Mouse (Mus musculus) kidney, postnatal 14 days (tissue): Measurements from ENCODE around the gene Vti1a.

Experiments
- DNase-seq: peaks from one replicate; pipeline ENCODE4 v3.0.0; 2022; ENCODE audit warnings: mixed read lengths

Vti1a gene

GRCm38 (mm10) chr19:55564104-55564938, 248.2 kb downstream of the Vti1a start:
- no peak for DNase-seq

GRCm38 (mm10) chr19:55565111-55565510, 249.0 kb downstream of the Vti1a start:
- no peak for DNase-seq

GRCm38 (mm10) chr19:55565523-55566369, 249.7 kb downstream of the Vti1a start:
- no peak for DNase-seq

DNA sequence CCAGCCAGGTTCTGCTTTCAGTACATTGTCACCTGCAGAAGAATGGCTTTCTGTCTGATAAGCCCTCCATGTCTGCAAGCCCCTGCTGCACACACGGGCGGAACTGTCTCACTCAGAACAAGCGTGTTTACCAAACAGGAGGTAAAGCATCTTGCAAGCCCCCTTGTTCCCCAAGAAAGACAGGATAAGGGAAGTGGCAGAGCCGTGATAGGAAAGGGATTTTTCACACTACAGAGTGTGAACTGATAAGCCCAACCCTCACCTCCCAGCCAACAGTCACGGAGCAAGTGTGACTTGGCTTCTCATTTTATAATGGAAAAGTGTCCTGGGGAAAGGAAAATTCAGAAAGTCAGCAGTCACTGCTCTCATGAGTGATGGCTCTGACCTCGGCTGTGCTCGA, 253.0 kb downstream of the Vti1a start:
- DNase-seq = no peak

DNA sequence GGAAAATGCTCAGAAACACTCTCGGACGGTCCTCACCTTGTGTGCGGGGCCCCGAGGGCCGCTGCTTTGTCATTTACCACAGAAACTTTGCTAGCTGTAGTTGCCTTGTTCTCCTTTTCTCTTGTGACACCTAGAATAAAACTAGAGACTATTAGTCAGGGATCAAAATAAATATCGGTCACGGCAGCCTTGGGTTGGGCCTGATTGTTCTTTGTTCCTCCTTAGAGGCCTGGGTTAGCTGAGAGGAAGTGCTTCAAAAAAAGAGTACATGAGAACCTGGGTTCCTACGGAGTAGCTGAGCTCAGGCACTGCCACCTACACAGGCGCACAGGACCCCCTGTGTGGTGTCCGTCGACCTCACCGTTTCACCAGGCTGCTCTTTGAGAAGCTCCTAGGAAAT, 253.8 kb downstream of the Vti1a start:
- DNase-seq = no peak

GRCm38 (mm10) chr19:55570520-55571296, 254.6 kb downstream of the Vti1a start:
- DNase-seq = no peak

DNA sequence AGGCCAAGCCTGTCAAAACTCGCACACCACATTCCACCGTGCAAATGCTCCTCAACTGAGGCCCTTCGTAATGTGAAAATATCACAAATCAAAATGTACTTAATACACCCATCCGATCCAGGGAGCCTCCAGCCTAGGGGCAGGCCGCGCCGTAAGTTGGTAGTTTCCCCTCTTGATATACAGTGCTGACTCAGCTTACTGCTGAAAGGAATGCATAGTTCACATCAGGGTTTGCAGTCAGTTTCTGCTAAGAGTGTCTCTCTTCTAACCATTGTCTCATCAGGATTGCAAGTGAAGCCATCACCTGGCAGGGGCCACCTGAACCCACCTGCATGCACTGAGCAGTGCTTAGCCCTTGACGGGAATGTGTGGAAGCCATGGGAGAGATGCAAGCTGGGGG, 255.4 kb downstream of the Vti1a start:
- no peak for DNase-seq

- no peak for DNase-seq
These were observed 261.4 kb downstream of the Vti1a start for GRCm38 (mm10) chr19:55577306-55578042.

DNA sequence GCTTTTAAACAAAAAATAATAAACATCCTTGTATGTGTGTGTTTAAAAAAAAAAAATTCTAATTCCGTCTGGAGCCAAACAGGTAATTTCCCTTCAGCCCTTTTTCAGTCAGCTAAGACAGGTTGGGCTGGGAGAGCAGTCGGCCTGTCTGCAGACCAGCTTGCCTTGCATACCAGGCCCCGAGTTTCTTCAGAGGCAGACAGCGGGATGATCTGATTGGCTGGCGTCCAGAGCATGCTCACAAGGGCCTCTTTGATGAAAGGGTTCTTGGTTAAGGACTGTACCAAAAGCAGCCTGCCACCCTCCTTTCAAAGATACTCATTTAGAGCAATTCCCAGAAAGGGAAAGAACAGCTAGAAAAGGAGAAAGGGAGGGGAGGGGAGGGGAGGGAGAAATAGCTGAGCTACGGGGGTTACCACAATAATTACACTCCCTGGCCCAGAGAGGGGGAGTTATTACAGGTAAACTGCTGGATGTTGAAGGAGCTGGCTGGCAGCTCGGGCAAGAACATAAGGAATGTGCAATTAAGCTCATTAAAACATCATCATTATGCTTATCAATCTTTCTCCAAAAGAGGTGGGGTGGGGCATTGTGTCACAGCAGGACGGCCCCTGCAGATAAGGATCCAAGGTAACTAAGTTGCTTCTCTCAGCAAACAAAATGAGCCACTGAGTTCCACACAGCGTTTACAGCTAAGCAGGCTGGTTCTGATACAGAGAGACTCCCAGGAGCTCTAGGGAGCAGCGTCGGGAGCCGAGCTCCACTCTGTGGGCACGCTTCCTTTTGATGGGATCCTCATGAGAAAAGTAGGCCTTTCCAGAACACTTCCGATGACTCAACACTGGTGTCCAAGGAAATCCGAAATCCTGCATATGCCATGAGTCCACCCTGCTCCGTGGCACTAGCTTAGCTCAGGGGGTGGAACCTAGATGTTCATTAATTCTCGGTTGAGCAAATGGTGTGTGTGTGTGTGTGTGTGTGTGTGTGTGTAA, 262.3 kb downstream of the Vti1a start:
- peak; percentile 59 for DNase-seq

DNA sequence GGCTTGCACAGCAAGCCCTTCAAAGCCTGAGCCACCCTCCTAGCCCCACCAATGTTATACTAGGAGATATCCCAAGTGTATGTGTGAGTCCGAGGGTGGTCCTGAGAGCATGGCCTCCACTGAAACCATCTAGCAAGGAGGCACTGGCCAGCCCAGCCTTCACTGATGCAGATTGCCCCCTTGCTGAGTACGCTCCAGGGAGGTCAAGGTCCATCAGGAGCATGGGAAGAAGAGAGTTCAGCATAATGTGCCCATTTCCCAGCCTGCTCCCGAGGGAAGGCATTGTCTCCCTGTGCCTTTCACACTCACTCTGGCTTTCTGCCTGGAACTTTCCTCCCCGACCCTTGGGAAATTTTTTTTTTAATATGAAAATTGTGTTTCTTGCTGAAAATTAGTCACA, 263.2 kb downstream of the Vti1a start:
- DNase-seq = no peak

DNA sequence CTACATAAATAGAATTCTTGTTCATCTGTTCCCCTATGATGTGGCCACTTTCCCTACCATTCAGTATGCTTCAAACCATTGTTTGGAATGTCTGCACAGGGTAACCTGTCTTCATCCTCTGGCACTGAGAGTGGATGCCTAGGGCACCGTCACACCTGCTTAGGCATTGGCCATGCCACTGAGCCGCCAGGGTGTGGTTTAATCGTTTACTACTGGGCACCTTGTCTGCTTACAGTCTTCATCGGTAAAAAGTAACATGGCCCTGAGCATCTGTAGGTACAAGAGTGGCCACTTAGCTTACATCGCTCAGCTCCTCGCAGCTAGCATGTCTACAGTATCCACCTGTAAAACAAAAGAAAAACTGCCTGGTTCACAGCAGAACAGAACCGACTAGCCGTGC, 264.1 kb downstream of the Vti1a start:
- DNase-seq = peak; percentile 85

GRCm38 (mm10) chr19:55580667-55581066, 264.6 kb downstream of the Vti1a start:
- peak; percentile 93 for DNase-seq

GRCm38 (mm10) chr19:55582896-55583653, 267.0 kb downstream of the Vti1a start:
- DNase-seq = no peak

- DNase-seq = no peak
These were observed 269.5 kb downstream of the Vti1a start for GRCm38 (mm10) chr19:55585270-55586224.

DNA sequence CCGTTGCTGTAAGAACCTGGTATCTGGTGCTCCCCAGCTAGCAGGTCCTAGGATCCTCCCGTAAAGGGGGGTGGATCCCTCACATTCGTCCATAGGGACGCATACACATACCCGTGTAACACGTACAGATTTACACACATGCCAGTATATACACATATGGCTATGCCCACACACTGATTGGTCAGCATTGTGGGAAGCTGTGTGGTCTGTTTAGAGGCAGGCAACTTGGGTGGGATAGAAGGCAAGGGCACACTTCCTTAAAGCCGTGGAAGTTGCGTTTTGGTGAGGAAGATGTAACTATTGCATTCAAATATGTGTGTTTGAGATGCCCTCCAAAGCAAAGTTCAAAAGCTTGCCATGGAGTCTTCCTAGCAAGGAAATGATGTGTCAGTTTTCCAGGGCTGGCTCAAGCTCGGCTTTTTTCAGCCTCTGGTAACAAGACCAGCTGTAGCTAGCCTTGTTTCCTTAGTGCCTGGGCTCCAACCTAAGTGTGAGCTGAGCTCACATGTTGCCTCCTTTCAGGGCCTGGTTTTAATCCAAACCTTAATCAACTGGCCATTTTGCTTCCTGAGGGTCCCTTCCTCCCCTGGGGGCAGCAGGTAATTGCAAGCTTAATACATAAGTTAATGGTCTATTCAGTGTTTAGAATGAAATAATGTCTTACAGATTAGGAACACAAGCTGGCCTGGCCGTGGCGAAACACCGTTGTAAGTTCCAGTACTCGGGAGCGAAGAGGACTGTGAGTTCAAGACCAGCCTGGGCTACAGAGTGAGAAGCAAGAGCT, 271.7 kb downstream of the Vti1a start:
- no peak for DNase-seq

GRCm38 (mm10) chr19:55588948-55589896, 273.1 kb downstream of the Vti1a start:
- no peak for DNase-seq
